Mouse (Mus musculus) heart, adult 2 months (tissue): ENCODE measurements around the gene Ubxn7. TPM values are rescaled to one million over a fixed set of nuclear protein-coding genes. Genes with fewer than 3 reads are reported as not detected.

ENCODE experiments used
- DNase-seq, 2 experiments: peaks; one replicate each; pipeline ENCODE4 v3.0.0; 2021
- H3K27ac ChIP-seq: fragments of 200-600 bp; 2 replicates; pipeline ENCODE4 v1.8.1; 2022
- H3K27me3 ChIP-seq: fragments of 200-500 bp; 2 replicates; pipeline ENCODE4 v1.6.1; 2012; ENCODE audit warnings: mild to moderate bottlenecking, low read length, inconsistent platforms, mixed read lengths; ENCODE audit not compliant: control insufficient read depth, insufficient read depth
- H3K36me3 ChIP-seq: fragments of 200-500 bp; 2 replicates; pipeline ENCODE4 v1.6.1; 2012; ENCODE audit warnings: low read length, inconsistent platforms; ENCODE audit not compliant: control insufficient read depth, insufficient read depth
- H3K4me1 ChIP-seq: fragments of 200-500 bp; 2 replicates; pipeline ENCODE4 v1.6.1; 2011; ENCODE audit warnings: low read length; ENCODE audit not compliant: control insufficient read depth, insufficient read depth
- H3K4me3 ChIP-seq: fragments of 200-600 bp; 2 replicates; pipeline ENCODE4 v1.8.1; 2022
- H3K79me2 ChIP-seq: fragments of 200-500 bp; replicated peaks from 2 replicates; pipeline ENCODE4 v1.6.1; 2012; ENCODE audit warnings: mild to moderate bottlenecking, inconsistent platforms, low read length, moderate library complexity, mixed read lengths; ENCODE audit not compliant: control insufficient read depth, insufficient read depth
- H3K9ac ChIP-seq: fragments of 200-500 bp; 2 replicates; pipeline ENCODE4 v1.6.1; 2012; ENCODE audit warnings: low read depth, mild to moderate bottlenecking, control low read depth, inconsistent platforms, low read length, mixed read lengths
- CTCF ChIP-seq: fragments of 200-600 bp; IDR thresholded peaks from 2 replicates; pipeline ENCODE4 v1.8.1; 2022; ENCODE audit warnings: antibody characterized with exemption, mild to moderate bottlenecking, moderate library complexity
- EP300 ChIP-seq: fragments of 200-500 bp; IDR thresholded peaks from 2 replicates; pipeline ENCODE4 v1.6.1; 2011; ENCODE audit warnings: low read depth, low read length, control low read depth; ENCODE audit not compliant: insufficient read depth
- POLR2A ChIP-seq: fragments of 200-500 bp; IDR thresholded peaks from 2 replicates; pipeline ENCODE4 v1.6.1; 2011; ENCODE audit warnings: mild to moderate bottlenecking, low read depth, low read length, control low read depth; ENCODE audit not compliant: insufficient read depth
- WGBS: fragments of 180-500 bp; shearing (Covaris S2); methylation state at CpG from one replicate; pipeline ENCODE4 v1.1.7; 2018; 5-methylcytosine and 5-hydroxymethylcytosine counted together
- intact Hi-C: fragments of 180-260 bp; cut with DNase I; formaldehyde crosslinking; loops from one replicate; pipeline ENCODE4 v1.15.1; 2025
- polyA plus RNA-seq: library from polyadenylated mRNA; depleted of rRNA; stranded (reverse); fragments of >200 nt; gene quantifications from 2 replicates; pipeline ENCODE4 v1.2.3, GENCODE M21; 2012
- total RNA-seq, 2 experiments: library from RNA; stranded (reverse); gene quantifications; 2 replicates each; pipeline ENCODE4 v1.2.3; 2021

Ubxn7 gene
- total and polyA plus RNA-seq, 3 experiments, result 4.8 to 26.8 (median 23.6) TPM

GRCm38 (mm10) chr16:32345521-32345920, 13.5 kb downstream of the Ubxn7 start:
- TF ChIP-seq POLR2A, result no peak
- TF ChIP-seq CTCF, result no peak
- TF ChIP-seq EP300, result no peak
- Histone ChIP-seq H3K9ac (no peak overlapping the region), H3K27ac (no peak overlapping the region), H3K27me3 (no peaks in the 10 kb centered on the region), H3K4me3 (no peak overlapping the region), H3K79me2 (peaks cover 5% of the 10 kb centered on the region), H3K36me3 (peaks cover 13% of the 10 kb centered on the region), H3K4me1 (peaks cover 4% of the 10 kb centered on the region)
- intact Hi-C loops, result no loop called here
- DNase-seq, result no peak

- H3K27me3 ChIP-seq, result no peaks in the 10 kb centered on the region
- H3K4me1 ChIP-seq, result peaks cover 4% of the 10 kb centered on the region
- intact Hi-C loops, result no loop called here
- H3K4me3 ChIP-seq, result no peak overlapping the region
- DNase-seq, result peak in 1 of 2 experiments; percentile 7
- no peak for TF ChIP-seq EP300
- no peak for TF ChIP-seq POLR2A
- no peak for TF ChIP-seq CTCF
- 0 out of 2 replicates have a peak overlapping the region, but pooled peaks have one; percentile 12 for H3K9ac ChIP-seq
- H3K79me2 ChIP-seq, result peaks cover 7% of the 10 kb centered on the region
- no peak overlapping the region for H3K27ac ChIP-seq
- peaks cover 7% of the 10 kb centered on the region for H3K36me3 ChIP-seq
- WGBS, result 84% methylated on average over 3 of the region's 3 CpGs
Measured at GRCm38 (mm10) chr16:32350776-32351175, 18.7 kb downstream of the Ubxn7 start.

GRCm38 (mm10) chr16:32363530-32363929, 31.5 kb downstream of the Ubxn7 start:
- Histone ChIP-seq H3K4me3 (no peak overlapping the region), H3K36me3 (0 out of 2 replicates have a peak, but pooled peaks cover 4% of the 10 kb centered on the region), H3K79me2 (no peaks in the 10 kb centered on the region), H3K27ac (no peak overlapping the region), H3K27me3 (no peaks in the 10 kb centered on the region), H3K9ac (no peak overlapping the region), H3K4me1 (no peaks in the 10 kb centered on the region)
- 89% methylated on average over 2 of the region's 2 CpGs for WGBS
- DNase-seq, result no peak
- peak; percentile 26 for TF ChIP-seq CTCF
- no peak for TF ChIP-seq POLR2A
- intact Hi-C loops, result no loop called here

GRCm38 (mm10) chr16:32371351-32371750, 39.3 kb downstream of the Ubxn7 start:
- intact Hi-C loops, result loop anchor here (2.0 kb wide), 1 partner anchor 87 kb away; no protein-coding TSS in a partner anchor
- no peak overlapping the region for H3K9ac ChIP-seq
- no peak overlapping the region for H3K4me3 ChIP-seq
- 0 out of 2 replicates have a peak, but pooled peaks cover 4% of the 10 kb centered on the region for H3K36me3 ChIP-seq
- 81% methylated on average over 4 of the region's 4 CpGs for WGBS
- H3K79me2 ChIP-seq, result no peaks in the 10 kb centered on the region
- TF ChIP-seq CTCF (peak; percentile 77), EP300 (no peak)
- no peaks in the 10 kb centered on the region for H3K4me1 ChIP-seq
- H3K27me3 ChIP-seq, result no peaks in the 10 kb centered on the region
- no peak overlapping the region for H3K27ac ChIP-seq
- peak; percentile 17 to 53 for DNase-seq

- WGBS, result 94% methylated on average over 2 of the region's 2 CpGs
- Histone ChIP-seq H3K27ac (no peak overlapping the region), H3K36me3 (peaks cover 2% of the 10 kb centered on the region; the same call in 1 of the 2 replicates), H3K4me1 (no peaks in the 10 kb centered on the region), H3K4me3 (no peak overlapping the region), H3K9ac (no peak overlapping the region), H3K27me3 (no peaks in the 10 kb centered on the region), H3K79me2 (no peaks in the 10 kb centered on the region)
- TF ChIP-seq EP300, result no peak
- no peak for TF ChIP-seq POLR2A
- no peak for TF ChIP-seq CTCF
- intact Hi-C loops, result no loop called here
- DNase-seq, result no peak
Measured at GRCm38 (mm10) chr16:32379575-32379974, 47.5 kb downstream of the Ubxn7 start.

GRCm38 (mm10) chr16:32382901-32383300, 50.8 kb downstream of the Ubxn7 start:
- Histone ChIP-seq H3K4me3 (no peak overlapping the region), H3K9ac (no peak overlapping the region), H3K79me2 (no peaks in the 10 kb centered on the region), H3K27ac (no peak overlapping the region), H3K4me1 (no peaks in the 10 kb centered on the region), H3K36me3 (peaks cover 4% of the 10 kb centered on the region; the same call in 1 of the 2 replicates), H3K27me3 (no peaks in the 10 kb centered on the region)
- TF ChIP-seq POLR2A (no peak), EP300 (no peak), CTCF (no peak)
- intact Hi-C loops, result no loop called here
- no peak for DNase-seq
